Mouse (Mus musculus): ENCODE measurements at regions not wholly inside any gene's neighbourhood (a gene's known extent, or its start where the extent isn't known, plus 50 kb on each side); places are given as distances from the start of the nearest gene placed in this dataset.

DNA sequence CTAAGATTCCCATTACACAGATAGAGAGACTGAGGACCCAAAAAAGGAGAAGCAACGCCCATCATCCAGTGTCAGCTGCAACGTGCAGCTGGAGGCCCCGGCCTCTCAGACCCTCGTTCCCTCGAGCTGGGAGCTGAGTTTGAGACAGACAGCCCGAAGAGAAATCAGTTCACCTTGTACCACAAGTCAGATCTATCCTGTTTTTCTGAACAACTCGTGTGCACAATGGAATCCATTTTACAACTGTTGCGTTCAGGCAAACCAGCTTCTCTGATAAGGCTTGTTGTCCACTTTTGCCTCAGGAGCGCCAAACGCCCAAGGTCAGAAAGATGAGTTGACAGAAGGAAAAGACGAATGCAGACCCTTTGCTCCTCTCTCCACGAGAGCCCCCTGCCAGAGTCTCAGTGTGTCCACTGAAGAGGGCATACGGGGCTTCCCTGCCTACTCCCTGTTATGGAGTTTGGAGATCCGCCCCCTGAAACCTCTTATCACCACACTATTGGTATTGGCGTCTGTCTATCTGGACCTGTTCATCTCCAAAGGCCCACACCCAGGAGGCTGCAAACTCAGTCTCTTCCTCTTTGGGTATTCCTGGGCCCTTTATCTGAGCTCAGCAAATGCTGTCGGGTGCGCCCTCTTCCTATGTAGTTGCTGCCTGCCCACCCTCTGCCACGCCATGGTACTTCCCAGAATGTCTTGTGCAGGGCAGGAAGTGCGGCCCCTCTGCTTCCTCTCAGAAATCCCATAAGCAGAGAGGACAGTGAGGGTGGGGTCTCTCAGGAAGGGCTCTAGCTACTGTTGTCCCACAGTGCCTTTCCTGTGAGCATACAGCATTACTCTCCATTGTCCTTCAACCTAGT, 57.7 kb upstream of the Zmiz1 start:
- DNase-seq (ENCODE audit: low read depth, low spot score): no peak

DNA sequence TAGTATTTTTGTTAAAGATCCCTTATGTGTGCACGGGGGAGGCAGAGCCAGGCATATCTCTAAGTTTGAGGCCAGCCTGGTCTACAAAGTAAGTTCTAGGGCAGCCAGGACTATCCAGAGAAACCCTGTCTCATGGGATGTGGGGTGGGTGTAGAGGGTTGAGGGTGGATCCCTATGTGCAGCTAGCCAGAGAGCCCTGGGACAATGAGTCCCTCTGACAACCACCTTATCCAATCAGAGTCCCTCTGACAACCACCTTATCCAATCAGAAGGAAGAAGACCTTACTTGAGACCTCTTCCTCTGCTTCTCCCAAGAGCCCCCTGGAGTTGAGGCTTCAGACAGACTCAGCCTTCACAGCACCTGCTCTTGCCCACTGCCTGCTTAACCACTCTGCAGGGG, 56.6 kb upstream of the Zmiz1 start:
- DNase-seq (ENCODE audit: low read depth, low spot score): no peak

DNA sequence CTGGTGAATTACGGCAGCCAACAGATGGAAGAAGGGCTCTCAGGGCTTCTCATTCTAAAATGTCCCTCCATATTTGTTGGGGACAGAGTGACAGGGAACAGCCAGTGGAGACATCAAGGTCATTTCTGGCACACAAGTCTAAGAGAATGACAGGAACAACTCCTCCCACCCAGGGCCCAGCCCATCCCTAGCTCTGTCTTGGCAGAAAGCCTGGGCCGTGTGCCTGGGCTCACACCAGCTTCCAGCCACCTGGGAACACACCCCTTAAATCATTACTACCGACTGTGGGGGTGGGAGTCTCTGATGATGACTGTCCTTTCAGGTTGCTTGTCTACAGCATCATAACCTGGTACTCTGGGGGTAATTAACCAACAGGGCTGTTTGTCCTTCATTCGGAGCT, 53.8 kb upstream of the Zmiz1 start:
- DNase-seq (ENCODE audit: low read depth, low spot score): no peak

- DNase-seq (ENCODE audit: low read depth, low spot score): no peak
These were observed 52.9 kb upstream of the Zmiz1 start for GRCm38 (mm10) chr14:25406059-25406458.

DNA sequence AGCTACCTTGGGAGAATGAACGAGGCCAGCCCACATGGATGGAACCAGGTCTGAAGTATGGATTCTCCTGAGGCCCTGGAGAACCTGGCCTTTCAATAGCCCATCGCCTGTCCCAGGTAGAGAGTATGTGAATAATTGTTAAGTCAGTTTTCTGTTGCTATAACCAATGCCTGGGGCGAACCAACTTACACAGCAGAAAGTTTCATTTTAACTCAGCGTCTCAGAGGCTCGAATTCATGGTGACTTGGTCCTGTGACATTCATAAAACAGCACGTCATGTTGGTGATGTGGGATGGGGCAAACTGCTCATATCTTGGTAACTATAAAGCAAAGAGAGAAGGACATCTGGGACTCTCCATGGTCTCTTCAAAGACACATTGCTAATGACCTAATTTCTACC, 52.4 kb upstream of the Zmiz1 start:
- no peak for DNase-seq (ENCODE audit: low read depth, low spot score)

DNA sequence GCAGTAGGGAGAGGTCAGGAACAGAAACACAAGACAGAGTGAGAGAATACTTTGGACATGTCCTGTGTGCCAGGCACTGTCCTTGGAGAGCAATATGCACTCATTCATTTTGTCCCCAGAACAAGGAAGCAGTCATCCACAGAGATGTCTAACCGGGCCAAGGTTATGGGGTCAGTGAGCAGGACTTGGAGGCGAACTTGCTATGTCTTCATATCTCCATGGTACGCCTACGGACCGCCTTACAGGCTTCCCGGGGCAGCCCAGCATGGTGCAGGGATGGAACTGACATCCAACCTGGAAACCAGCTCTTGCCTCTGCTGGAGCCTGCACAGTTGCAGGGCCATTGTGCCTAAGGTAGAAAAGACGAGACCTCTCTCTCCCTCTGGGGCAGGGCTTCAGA, 51.9 kb upstream of the Zmiz1 start:
- no peak for DNase-seq (ENCODE audit: low read depth, low spot score)

Data from R1 (cell line).